Mouse (Mus musculus) neural tube, embryonic 11.5 days (tissue): ENCODE results near the gene Mettl7b. TPM values are rescaled to one million over a fixed set of nuclear protein-coding genes. Genes with fewer than 3 reads are reported as not detected.

ENCODE experiments used
- ATAC-seq: fragments of 200-750 bp; cut with Nextera tagmentation; 2 replicates; pipeline ENCODE4 v1.8.0; 2017; ENCODE audit warnings: moderate number of reproducible peaks, mild to moderate bottlenecking, moderate TSS enrichment, moderate library complexity; ENCODE audit not compliant: insufficient read depth, low FRiP score, low TSS enrichment
- DNase-seq: peaks from one replicate; pipeline ENCODE4 v3.0.0-alpha.2; 2015; ENCODE audit warnings: low spot score
- H3K27ac ChIP-seq: fragments of 300-500 bp; sonication (generic); 2 replicates; pipeline ENCODE4 v1.5.1; 2014; ENCODE audit warnings: low read depth, mild to moderate bottlenecking, low read length
- H3K27me3 ChIP-seq: fragments of 300-500 bp; sonication (generic); 2 replicates; pipeline ENCODE4 v1.6.1; 2014; ENCODE audit warnings: mild to moderate bottlenecking, low read length, mixed read lengths; ENCODE audit not compliant: control insufficient read depth, insufficient read depth
- H3K36me3 ChIP-seq: fragments of 300-500 bp; sonication (generic); 2 replicates; pipeline ENCODE4 v1.6.1; 2014; ENCODE audit warnings: mild to moderate bottlenecking, low read length, moderate library complexity, mixed read lengths; ENCODE audit not compliant: control insufficient read depth, insufficient read depth
- H3K4me1 ChIP-seq: fragments of 300-500 bp; sonication (generic); 2 replicates; pipeline ENCODE4 v1.6.1; 2014; ENCODE audit warnings: low read length, mixed read lengths; ENCODE audit not compliant: control insufficient read depth, insufficient read depth
- H3K4me2 ChIP-seq: fragments of 300-500 bp; sonication (generic); 2 replicates; pipeline ENCODE4 v1.6.1; 2014; ENCODE audit warnings: low read depth, mild to moderate bottlenecking, moderate library complexity
- H3K4me3 ChIP-seq: fragments of 300-500 bp; sonication (generic); 2 replicates; pipeline ENCODE4 v1.5.1; 2014; ENCODE audit warnings: low read depth, low read length
- H3K9ac ChIP-seq: fragments of 300-500 bp; sonication (generic); 2 replicates; pipeline ENCODE4 v1.6.1; 2014; ENCODE audit warnings: mild to moderate bottlenecking, low read length
- H3K9me3 ChIP-seq: fragments of 300-500 bp; sonication (generic); 2 replicates; pipeline ENCODE4 v1.6.1; 2016; ENCODE audit warnings: low read length; ENCODE audit not compliant: control insufficient read depth
- WGBS: fragments of 180-500 bp; shearing (Covaris S2); extraction: QIAGEN DNeasy Blood & Tissue Kit; methylation state at CpG from one replicate; pipeline ENCODE4 v1.1.7; 2014; 5-methylcytosine and 5-hydroxymethylcytosine counted together
- polyA plus RNA-seq: library from polyadenylated mRNA; unstranded; fragments of >200 nt; fragmentation: Nextera tagmentation; extraction: Ambion mirVana; gene quantifications from 2 replicates; pipeline ENCODE4 v1.2.1, GENCODE M21; 2014

Gene Mettl7b
- polyA plus RNA-seq, 1 experiment from 2014 or later = not detected

DNA sequence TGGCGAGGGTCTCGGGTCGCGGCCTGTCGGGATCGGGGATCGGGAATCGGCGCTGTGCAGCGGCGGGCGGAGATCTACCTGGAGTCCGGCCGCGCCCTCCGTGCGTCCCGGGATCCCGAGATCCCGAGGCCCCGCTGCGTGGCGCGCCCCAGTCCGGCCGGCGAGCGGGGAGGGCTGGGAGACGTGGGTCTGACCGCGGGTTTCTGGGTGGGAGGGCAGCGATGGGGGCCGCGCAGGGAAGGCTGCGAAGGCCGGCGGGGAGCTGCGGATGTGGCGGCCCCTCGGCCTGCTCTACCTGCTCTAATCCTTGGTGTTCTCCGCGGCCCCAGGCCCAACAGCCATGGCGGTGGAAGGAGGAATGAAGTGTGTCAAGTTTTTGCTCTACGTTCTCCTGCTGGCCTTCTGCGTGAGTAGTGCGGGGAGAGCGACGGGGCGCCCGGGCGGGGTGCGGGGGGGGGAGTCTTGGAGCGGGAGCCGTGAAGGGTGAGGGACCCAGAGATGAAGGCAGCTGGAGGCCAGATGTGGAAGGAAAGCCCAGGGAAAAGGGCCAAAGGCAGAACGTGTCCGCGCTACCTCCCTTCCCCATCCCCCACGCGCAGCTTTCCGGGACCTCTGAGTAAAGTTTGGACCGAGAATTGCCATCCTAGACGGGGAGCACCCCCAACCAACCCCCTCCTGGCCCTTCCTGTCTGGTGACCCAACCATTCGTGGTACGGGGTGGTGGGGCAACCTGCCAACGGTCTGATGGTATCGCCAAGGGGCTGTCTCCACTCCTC lies 50.5 kb downstream of the Mettl7b start:
- DNase-seq (peak; percentile 35), ATAC-seq (peak; percentile 24)
- Histone ChIP-seq H3K9me3 (no peaks in the 10 kb centered on the region), H3K36me3 (no peaks in the 10 kb centered on the region; the same call in 1 of the 2 replicates), H3K4me2 (peak overlapping the region; percentile 60), H3K9ac (peak overlapping the region; percentile 72), H3K27me3 (0 out of 2 replicates have a peak, but pooled peaks cover 2% of the 10 kb centered on the region), H3K27ac (no peak overlapping the region), H3K4me3 (peak overlapping the region; percentile 67), H3K4me1 (no peaks in the 10 kb centered on the region)
- 2% methylated on average over 41 of the region's 66 CpGs for WGBS

DNA sequence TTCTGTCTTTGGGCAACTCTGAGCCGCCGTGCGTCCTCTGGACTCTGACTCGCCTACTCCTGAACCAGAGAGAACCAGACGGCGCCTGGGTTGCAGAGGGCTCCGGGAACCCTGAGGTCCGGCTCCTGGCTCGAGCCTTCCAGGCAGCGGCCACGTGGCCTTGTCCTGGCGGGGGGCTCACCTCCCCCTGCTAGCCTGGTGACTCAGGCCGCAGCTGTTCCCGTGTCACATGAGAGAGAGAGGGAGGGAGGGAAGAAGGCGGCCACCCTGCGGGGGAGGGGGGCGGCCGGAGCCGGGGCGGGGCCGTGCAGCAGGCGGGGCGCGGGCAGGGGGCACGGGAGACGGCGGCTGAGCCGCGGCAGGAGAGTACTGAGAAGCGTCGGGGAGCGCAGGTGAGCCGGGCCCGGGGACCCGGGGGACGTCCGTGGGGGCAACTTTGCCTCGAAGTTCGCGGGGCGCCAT lies 51.2 kb downstream of the Mettl7b start:
- peak overlapping the region; percentile 67 for H3K4me3 ChIP-seq
- ATAC-seq = peak; percentile 77
- H3K9me3 ChIP-seq = no peaks in the 10 kb centered on the region
- peak overlapping the region; percentile 72 for H3K9ac ChIP-seq
- WGBS = 3% methylated on average over 23 of the region's 41 CpGs
- peak overlapping the region; percentile 60 for H3K4me2 ChIP-seq
- no peak overlapping the region for H3K27ac ChIP-seq
- H3K36me3 ChIP-seq = no peaks in the 10 kb centered on the region; the same call in 1 of the 2 replicates
- DNase-seq = peak; percentile 83
- no peaks in the 10 kb centered on the region for H3K4me1 ChIP-seq
- 0 out of 2 replicates have a peak, but pooled peaks cover 2% of the 10 kb centered on the region for H3K27me3 ChIP-seq

DNA sequence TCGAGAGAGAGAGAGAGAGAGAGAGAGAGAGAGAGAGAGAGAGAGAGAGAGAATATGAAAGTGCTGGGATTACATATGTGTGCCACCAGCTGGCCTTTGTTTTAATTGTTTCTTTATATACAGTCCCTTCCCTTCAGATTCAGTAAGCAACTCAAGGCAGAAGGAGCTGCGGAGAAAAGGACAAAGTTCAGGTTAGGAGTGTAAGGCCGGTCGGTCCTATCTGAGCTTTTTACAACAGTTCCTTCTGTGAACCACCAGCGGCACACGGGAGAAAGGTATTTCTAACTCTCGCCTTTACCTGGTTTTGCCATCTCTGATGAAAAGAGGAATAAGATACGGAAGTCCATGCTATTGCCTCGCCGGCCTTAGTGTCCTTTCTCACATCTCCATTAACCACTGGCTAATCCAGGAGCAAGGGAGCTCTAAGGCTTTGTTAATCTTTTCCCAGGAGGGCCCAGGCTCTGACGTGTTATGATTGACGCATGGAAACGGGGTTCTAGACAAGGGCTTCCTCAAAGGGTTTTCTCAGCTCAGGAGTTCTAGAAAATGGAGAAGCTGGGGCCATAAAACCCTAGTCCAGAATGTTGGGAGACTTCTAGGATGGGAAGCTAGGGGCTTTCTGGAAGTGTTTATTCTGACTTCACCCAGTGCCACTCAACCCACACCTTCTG lies 51.9 kb downstream of the Mettl7b start:
- 60% methylated on average over 13 of the region's 13 CpGs for WGBS
- Histone ChIP-seq H3K9ac (peak overlapping the region; percentile 72), H3K27ac (no peak overlapping the region), H3K36me3 (no peaks in the 10 kb centered on the region; the same call in 1 of the 2 replicates), H3K4me1 (no peaks in the 10 kb centered on the region), H3K4me2 (peak overlapping the region; percentile 60), H3K27me3 (0 out of 2 replicates have a peak, but pooled peaks cover 2% of the 10 kb centered on the region), H3K9me3 (no peaks in the 10 kb centered on the region), H3K4me3 (peak overlapping the region; percentile 67)
- ATAC-seq = no peak
- no peak for DNase-seq

Other genes with a start within 250 kb of the Mettl7b start
- gene Dgka, start 216.1 kb downstream of the Mettl7b start, polyA plus RNA-seq = 5.8 and 6.2 TPM in 2 replicates
- gene Pym1, start 213.1 kb downstream of the Mettl7b start, polyA plus RNA-seq = 47.8 and 50.2 TPM in 2 replicates
- gene Mmp19, start 170.1 kb downstream of the Mettl7b start, polyA plus RNA-seq = 0.32 and 0.41 TPM in 2 replicates
- gene Dnajc14, start 156.9 kb downstream of the Mettl7b start, polyA plus RNA-seq = 39.3 and 42.8 TPM in 2 replicates
- gene Tmem198b, start 156.6 kb downstream of the Mettl7b start, polyA plus RNA-seq = 16.7 and 16.9 TPM in 2 replicates
- 233 and 234 TPM in 2 replicates for gene Sarnp, start 143.7 kb downstream of the Mettl7b start, polyA plus RNA-seq
- gene Ormdl2, start 139.3 kb downstream of the Mettl7b start, polyA plus RNA-seq = 59.2 and 64.6 TPM in 2 replicates
- gene Gdf11, start 69.3 kb downstream of the Mettl7b start, polyA plus RNA-seq = 16.4 and 17.7 TPM in 2 replicates
- 192 and 208 TPM in 2 replicates for gene Cd63, start 60.0 kb downstream of the Mettl7b start, polyA plus RNA-seq
- 10.7 and 11.2 TPM in 2 replicates for gene Rdh5, start 38.1 kb downstream of the Mettl7b start, polyA plus RNA-seq
- gene Bloc1s1, start 37.0 kb downstream of the Mettl7b start, polyA plus RNA-seq = 215 and 227 TPM in 2 replicates
- gene Itga7, start 27.2 kb downstream of the Mettl7b start, polyA plus RNA-seq = 4.2 and 4.5 TPM in 2 replicates
- gene Olfr9, start 28.4 kb upstream of the Mettl7b start, polyA plus RNA-seq = not detected in 2 replicates
- gene Olfr763, start 49.8 kb upstream of the Mettl7b start, polyA plus RNA-seq = not detected in 2 replicates
- not detected in 2 replicates for gene Olfr764-ps1, start 78.9 kb upstream of the Mettl7b start, polyA plus RNA-seq
- not detected in 2 replicates for gene Olfr765, start 89.0 kb upstream of the Mettl7b start, polyA plus RNA-seq
- gene Olfr766-ps1, start 108.0 kb upstream of the Mettl7b start, polyA plus RNA-seq = not detected in 2 replicates
- gene Olfr767, start 121.9 kb upstream of the Mettl7b start, polyA plus RNA-seq = not detected in 2 replicates
- gene Olfr768, start 138.4 kb upstream of the Mettl7b start, polyA plus RNA-seq = not detected in 2 replicates
- gene Olfr769, start 156.9 kb upstream of the Mettl7b start, polyA plus RNA-seq = not detected in 2 replicates
- gene Olfr770, start 178.0 kb upstream of the Mettl7b start, polyA plus RNA-seq = not detected in 2 replicates
- gene Olfr771, start 203.8 kb upstream of the Mettl7b start, polyA plus RNA-seq = not detected in 2 replicates
- gene Olfr772, start 216.9 kb upstream of the Mettl7b start, polyA plus RNA-seq = not detected in 2 replicates
- gene Olfr773, start 226.4 kb upstream of the Mettl7b start, polyA plus RNA-seq = not detected in 2 replicates